In the genomic region with DNA sequence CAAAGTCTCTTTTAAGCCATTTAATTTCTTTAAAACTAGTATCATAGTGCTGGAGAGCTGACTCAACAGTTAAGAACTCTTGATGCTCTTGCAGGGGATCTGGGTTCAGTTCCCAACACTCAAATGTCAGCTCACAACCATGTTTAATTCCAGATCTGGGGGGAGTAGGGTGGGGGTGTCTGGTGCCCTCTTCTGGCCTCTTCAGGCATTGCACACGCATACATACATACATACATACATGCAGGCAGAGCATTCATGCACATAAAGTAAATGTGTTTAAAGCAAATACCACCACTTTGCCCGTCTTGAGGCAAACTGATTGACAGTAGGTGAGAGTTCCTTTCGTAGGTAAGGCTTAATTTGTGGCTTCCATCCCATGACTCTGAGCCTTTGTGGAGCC, we compare ENCODE assay signal across 14 mouse cellular contexts. TPM values are rescaled to one million over a fixed set of nuclear protein-coding genes. Genes with fewer than 3 reads are reported as not detected.
DNase-seq lines count a peak whose midpoint lies in the region; ATAC-seq and TF ChIP-seq lines count a peak whose summit lies in the region.
"Had no signal": no experiment of that assay in that cellular context is flagged by ENCODE, and none has a peak within 500 bp of the region (broad histone marks: within the 10 kb centered on the region; RNA-seq: fewer than 3 reads in every experiment).

No protein-coding gene starts in this region.

- no peak overlapping the region for H3K27ac ChIP-seq in hindbrain, embryonic 11.5 days (ENCODE audit: low read depth, low read length)
- H3K27ac ChIP-seq in hindbrain, embryonic 16.5 days (ENCODE audit: low read depth, low read length), result no peak overlapping the region
- no peak overlapping the region for H3K27ac ChIP-seq in lung, postnatal 0 days (ENCODE audit: low read length)
- no peak overlapping the region for H3K27ac ChIP-seq in ES-E14 (ENCODE audit: insufficient read depth, low read depth, low read length, poor library complexity, severe bottlenecking)
- H3K27ac ChIP-seq: embryonic facial prominence, embryonic 15.5 days; hindbrain, embryonic 15.5 days had no signal

- H3K4me3 ChIP-seq in hindbrain, embryonic 11.5 days (ENCODE audit: low read depth, low read length), result no peak overlapping the region
- no peak overlapping the region for H3K4me3 ChIP-seq in hindbrain, embryonic 16.5 days (ENCODE audit: low read length)
- H3K4me3 ChIP-seq in lung, postnatal 0 days (ENCODE audit: low read depth, low read length), result no peak overlapping the region
- H3K4me3 ChIP-seq in ES-E14 (ENCODE audit: insufficient read depth in 1 of 2, low read depth in 1 of 2, low read length in 2 of 2, poor library complexity in 1 of 2, severe bottlenecking in 1 of 2), result no peak overlapping the region
- H3K4me3 ChIP-seq: embryonic facial prominence, embryonic 15.5 days; heart, embryonic 12.5 days; hindbrain, embryonic 15.5 days had no signal

- peak; percentile 65 for TF ChIP-seq CTCF in lung, postnatal 0 days (IDR thresholded peaks at IDR 0.05)

- no peak overlapping the region for H3K9ac ChIP-seq in hindbrain, embryonic 11.5 days (ENCODE audit: low read depth, low read length)
- H3K9ac ChIP-seq in hindbrain, embryonic 16.5 days (ENCODE audit: low read depth, low read length), result no peak overlapping the region
- no peak overlapping the region for H3K9ac ChIP-seq in lung, postnatal 0 days (replicated peaks; ENCODE audit: low read depth)
- no peak overlapping the region for H3K9ac ChIP-seq in ES-E14 (ENCODE audit: insufficient read depth, low read depth, low read length, poor library complexity, severe bottlenecking)
- H3K9ac ChIP-seq: embryonic facial prominence, embryonic 15.5 days; heart, embryonic 12.5 days; hindbrain, embryonic 15.5 days had no signal

- H3K27me3 ChIP-seq in hindbrain, embryonic 11.5 days (ENCODE audit: control insufficient read depth, insufficient read depth, low read length), result no peaks in the 10 kb centered on the region
- no peaks in the 10 kb centered on the region for H3K27me3 ChIP-seq in hindbrain, embryonic 16.5 days (replicated peaks; ENCODE audit: control insufficient read depth, insufficient read depth, low read length)
- H3K27me3 ChIP-seq in lung, postnatal 0 days (replicated peaks; ENCODE audit: insufficient read depth, low read length), result no peaks in the 10 kb centered on the region
- H3K27me3 ChIP-seq: embryonic facial prominence, embryonic 15.5 days; heart, embryonic 12.5 days; hindbrain, embryonic 15.5 days had no signal

- H3K4me1 ChIP-seq in hindbrain, embryonic 11.5 days (replicated peaks; ENCODE audit: control insufficient read depth, insufficient read depth, low read length), result 0 out of 2 replicates have a peak, but pooled peaks cover 3% of the 10 kb centered on the region
- H3K4me1 ChIP-seq in hindbrain, embryonic 16.5 days (ENCODE audit: control insufficient read depth, insufficient read depth, low read depth, low read length), result peaks cover 9% of the 10 kb centered on the region
- H3K4me1 ChIP-seq in lung, postnatal 0 days (ENCODE audit: insufficient read depth, low read depth, low read length), result no peaks in the 10 kb centered on the region
- H3K4me1 ChIP-seq in ES-E14 (ENCODE audit: control insufficient read depth in 2 of 2, insufficient read depth in 2 of 2, low read length in 2 of 2, poor library complexity in 1 of 2), result peaks cover 2 to 7% of the 10 kb centered on the region in 2 experiments; a peak in 1 of 4 replicates
- H3K4me1 ChIP-seq: embryonic facial prominence, embryonic 15.5 days; heart, embryonic 12.5 days had no signal

- no peak for ATAC-seq in hindbrain, embryonic 11.5 days (ENCODE audit: low FRiP score)
- ATAC-seq in hindbrain, embryonic 16.5 days, result no peak
- ATAC-seq in lung, postnatal 0 days, result no peak
- ATAC-seq in granulocyte monocyte progenitor cell, adult 5-6 weeks (replicated peaks; ENCODE audit: poor library complexity, severe bottlenecking), result no peak

- in situ Hi-C loops in ES-E14 (cut with MboI; ENCODE audit: low sequenced_read_pairs in 2 of 2, unreplicated experiment in 2 of 2), result no loop called here

- DNase-seq in hindbrain, embryonic 11.5 days (ENCODE audit: low spot score), result peak; percentile 24
- no peak for DNase-seq in lung, postnatal 0 days (ENCODE audit: low spot score)
- no peak for DNase-seq in lung, adult 18-20 months
- no peak for DNase-seq in ES-E14 (ENCODE audit: low read depth, low spot score)
- peak; percentile 36 for DNase-seq in induced T-regulatory cell, adult 2 months (ENCODE audit: low read depth)
- DNase-seq in urinary bladder, postnatal 10 days (ENCODE audit: low spot score), result no peak
- DNase-seq: adrenal gland, postnatal 14 days; lung, postnatal 14 days; spleen, adult 18-20 months had no signal

- no peak overlapping the region for H3K4me2 ChIP-seq in hindbrain, embryonic 11.5 days (replicated peaks; ENCODE audit: low read depth, low read length)
- H3K4me2 ChIP-seq in hindbrain, embryonic 16.5 days (ENCODE audit: low read length), result no peak overlapping the region
- H3K4me2 ChIP-seq in lung, postnatal 0 days (replicated peaks; ENCODE audit: low read depth, low read length), result no peak overlapping the region
- H3K4me2 ChIP-seq: embryonic facial prominence, embryonic 15.5 days; heart, embryonic 12.5 days; hindbrain, embryonic 15.5 days had no signal

- WGBS in hindbrain, embryonic 11.5 days, result 87% methylated on average over 3 of the region's 3 CpGs
- WGBS in hindbrain, embryonic 16.5 days, result 87% methylated on average over 3 of the region's 3 CpGs
- 87% methylated on average over 3 of the region's 3 CpGs for WGBS in lung, postnatal 0 days

- 0 out of 2 replicates have a peak, but pooled peaks cover 2% of the 10 kb centered on the region for H3K36me3 ChIP-seq in hindbrain, embryonic 11.5 days (ENCODE audit: control insufficient read depth, insufficient read depth, low read length)
- H3K36me3 ChIP-seq in hindbrain, embryonic 16.5 days (ENCODE audit: control insufficient read depth, insufficient read depth, low read length), result peaks cover 22% of the 10 kb centered on the region
- peaks cover 4% of the 10 kb centered on the region; the same call in 1 of the 2 replicates for H3K36me3 ChIP-seq in lung, postnatal 0 days (ENCODE audit: insufficient read depth, low read length)
- H3K36me3 ChIP-seq in ES-E14 (ENCODE audit: control insufficient read depth, insufficient read depth, low read length, poor library complexity, severe bottlenecking), result no peaks in the 10 kb centered on the region; the same call in 1 of the 2 replicates
- H3K36me3 ChIP-seq: heart, embryonic 12.5 days had no signal

- no peaks in the 10 kb centered on the region for H3K9me3 ChIP-seq in hindbrain, embryonic 11.5 days (ENCODE audit: control insufficient read depth, low read length)
- H3K9me3 ChIP-seq in hindbrain, embryonic 16.5 days (ENCODE audit: control insufficient read depth, low read length), result no peaks in the 10 kb centered on the region
- no peaks in the 10 kb centered on the region for H3K9me3 ChIP-seq in lung, postnatal 0 days (ENCODE audit: low read length)
- H3K9me3 ChIP-seq in ES-E14 (ENCODE audit: control insufficient read depth, insufficient read depth, low read depth, low read length), result no peaks in the 10 kb centered on the region
- H3K9me3 ChIP-seq: embryonic facial prominence, embryonic 15.5 days; heart, embryonic 12.5 days; hindbrain, embryonic 15.5 days had no signal

- TF ChIP-seq EP300 in lung, postnatal 0 days (IDR thresholded peaks at IDR 0.05), result no peak

TF ChIP-seq in ES-E14, 5 proteins besides CTCF, POLR2A, EP300 and RAD21:
- TF ChIP-seq ZC3H11A (IDR thresholded peaks at IDR 0.05; ENCODE audit: borderline replicate concordance, low read depth, low read length) (peak; percentile 62; the same call in 1 of the 2 replicates), CHD2 (IDR thresholded peaks at IDR 0.05; ENCODE audit: low read depth, low read length) (no peak), MAFK (IDR thresholded peaks at IDR 0.05; ENCODE audit: insufficient read depth, low read depth, low read length) (no peak)

RNA-seq across cellular contexts. Expression of a gene that starts 52.9 kb away (rescaled TPM):
- 33.4 and 34.0 TPM in 2 replicates for polyA plus RNA-seq in hindbrain, embryonic 11.5 days (2014; fragmentation: Nextera tagmentation; extraction: Ambion mirVana)
- 38.1 and 41.2 TPM in 2 replicates for polyA plus RNA-seq in hindbrain, embryonic 16.5 days (2015; fragmentation: Nextera tagmentation; extraction: Ambion mirVana)
- 9.8 and 12.1 TPM in 2 replicates for polyA plus RNA-seq in lung, postnatal 0 days (2015; fragmentation: Nextera tagmentation; extraction: Ambion mirVana)
- 56.6 and 58.5 TPM in 2 replicates for total RNA-seq in ES-E14 (2012; rRNA removed)
- total RNA-seq in granulocyte monocyte progenitor cell, adult 5-6 weeks (2014; fragmentation: Nextera tagmentation), result 14.6 and 31.9 TPM in 2 replicates
- 17.0 and 20.8 TPM in 2 replicates for total RNA-seq in granulocyte monocyte progenitor cell, adult 5-6 weeks (2017)

RNA-seq across cellular contexts. Expression of a gene that starts 53.1 kb away (rescaled TPM):
- 253 TPM in 2 replicates for polyA plus RNA-seq in hindbrain, embryonic 11.5 days (2014; fragmentation: Nextera tagmentation; extraction: Ambion mirVana)
- polyA plus RNA-seq in hindbrain, embryonic 16.5 days (2015; fragmentation: Nextera tagmentation; extraction: Ambion mirVana), result 431 and 478 TPM in 2 replicates
- 207 and 233 TPM in 2 replicates for polyA plus RNA-seq in lung, postnatal 0 days (2015; fragmentation: Nextera tagmentation; extraction: Ambion mirVana)
- total RNA-seq in ES-E14 (2012; rRNA removed), result 206 and 242 TPM in 2 replicates
- total RNA-seq in granulocyte monocyte progenitor cell, adult 5-6 weeks (2014; fragmentation: Nextera tagmentation), result 195 and 260 TPM in 2 replicates
- total RNA-seq in granulocyte monocyte progenitor cell, adult 5-6 weeks (2017), result 207 and 212 TPM in 2 replicates

Comparison
In these comparisons a context has a peak if more than half of its experiments do, and no peak if none do; other contexts are left out.
1. DNase-seq: peak in hindbrain, embryonic 11.5 days (single experiment) and induced T-regulatory cell, adult 2 months (single experiment); none in lung, postnatal 0 days (single experiment), lung, adult 18-20 months (0 of 2), ES-E14 (single experiment) and urinary bladder, postnatal 10 days (single experiment).